Comparison of ENCODE assay signal across 8 mouse cellular contexts in genomic region chr2:138256851-138257471, GRCm38 (mm10). TPM values are rescaled to one million over a fixed set of nuclear protein-coding genes. Genes with fewer than 3 reads are reported as not detected.
DNase-seq lines count a peak whose midpoint lies in the region; ATAC-seq and TF ChIP-seq lines count a peak whose summit lies in the region.

No protein-coding gene starts in this region.

- intact Hi-C loops in gastrocnemius, postnatal 14 days (cut with DNase I; ENCODE audit: low total_unique reads), result no loop called here

- H3K9me3 ChIP-seq in limb, embryonic 15.5 days, result no peaks in the 10 kb centered on the region
- H3K9me3 ChIP-seq in midbrain, postnatal 0 days (ENCODE audit: low read length), result no peaks in the 10 kb centered on the region

- H3K4me1 ChIP-seq in limb, embryonic 15.5 days, result peaks cover 17% of the 10 kb centered on the region
- H3K4me1 ChIP-seq in midbrain, postnatal 0 days (ENCODE audit: insufficient read depth, low read length), result peaks cover 7% of the 10 kb centered on the region; the same call in 1 of the 2 replicates

- peak overlapping the region; percentile 89 for H3K4me3 ChIP-seq in limb, embryonic 15.5 days
- H3K4me3 ChIP-seq in midbrain, postnatal 0 days (ENCODE audit: low read depth, low read length), result peak overlapping the region; percentile 92

- whole genome bisulfite sequencing in limb, embryonic 15.5 days, result under 1% methylated on average over 50 of the region's 51 CpGs
- 1% methylated on average over 33 of the region's 51 CpGs for WGBS in midbrain, postnatal 0 days

- H3K36me3 ChIP-seq in limb, embryonic 15.5 days, result no peaks in the 10 kb centered on the region
- no peaks in the 10 kb centered on the region for H3K36me3 ChIP-seq in midbrain, postnatal 0 days (ENCODE audit: insufficient read depth, low read length)

- no peaks in the 10 kb centered on the region for H3K27me3 ChIP-seq in limb, embryonic 15.5 days
- H3K27me3 ChIP-seq in midbrain, postnatal 0 days (ENCODE audit: insufficient read depth, low read length), result no peaks in the 10 kb centered on the region

- peak overlapping the region; percentile 61 for H3K4me2 ChIP-seq in limb, embryonic 15.5 days
- peak overlapping the region; percentile 81 for H3K4me2 ChIP-seq in midbrain, postnatal 0 days (ENCODE audit: low read depth, low read length, poor library complexity, severe bottlenecking)

- TF ChIP-seq CTCF in midbrain, postnatal 0 days (IDR thresholded peaks at IDR 0.05), result no peak

- H3K27ac ChIP-seq in limb, embryonic 15.5 days, result peak overlapping the region; percentile 98
- peak overlapping the region; percentile 84 for H3K27ac ChIP-seq in midbrain, postnatal 0 days (ENCODE audit: low read depth, low read length)

- peak; percentile 76 for ATAC-seq in limb, embryonic 15.5 days (ENCODE audit: insufficient number of reproducible peaks, low FRiP score, low TSS enrichment, low read depth)
- peak; percentile 77 for ATAC-seq in midbrain, postnatal 0 days (ENCODE audit: low FRiP score)

- peak overlapping the region; percentile 98 for H3K9ac ChIP-seq in limb, embryonic 15.5 days
- peak overlapping the region; percentile 88 for H3K9ac ChIP-seq in midbrain, postnatal 0 days (replicated peaks; ENCODE audit: low read length, poor library complexity, severe bottlenecking)

- DNase-seq in right cerebral cortex, postnatal 25 days, result peak; percentile 19
- no peak for DNase-seq in right cerebral cortex, postnatal 4 days
- peak; percentile 17 for DNase-seq in embryo, embryonic 11.5 days (ENCODE audit: low read depth, low spot score)
- DNase-seq in heart, postnatal 4 days, result peak; percentile 53
- DNase-seq in midbrain, postnatal 0 days (ENCODE audit: low spot score), result peak; percentile 17
- no peak for DNase-seq in c-Kit-positive CD71-positive TER-119-positive erythroid progenitor cells, embryonic 14.5 days (ENCODE audit: low spot score)
- no peak for DNase-seq in gastrocnemius, postnatal 14 days

RNA-seq across cellular contexts. Expression of gene Btbd3, which starts 0.6 kb away (rescaled TPM):
- total RNA-seq in heart, postnatal 4 days (2021), result 10 to 100 TPM; 22.3 to 22.7 TPM
- 23.3 and 25.6 TPM in 2 replicates for polyA plus RNA-seq in limb, embryonic 15.5 days (2015; fragmentation: Nextera tagmentation; extraction: Ambion mirVana)
- 60.1 and 73.3 TPM in 2 replicates for total RNA-seq in midbrain, postnatal 0 days (2014; rRNA removed)
- 36.9 and 37.0 TPM in 2 replicates for polyA plus RNA-seq in midbrain, postnatal 0 days (2015; fragmentation: Nextera tagmentation; extraction: Ambion mirVana)
- 10 to 100 TPM; 17.8 to 21.1 TPM for total RNA-seq in gastrocnemius, postnatal 14 days (2021)

Comparison
In these comparisons a context has a peak if more than half of its experiments do, and no peak if none do; other contexts are left out.
1. DNase-seq: peak in right cerebral cortex, postnatal 25 days (single experiment), embryo, embryonic 11.5 days (single experiment), heart, postnatal 4 days (single experiment) and midbrain, postnatal 0 days (single experiment); none in right cerebral cortex, postnatal 4 days (single experiment), c-Kit-positive CD71-positive TER-119-positive erythroid progenitor cells, embryonic 14.5 days (single experiment) and gastrocnemius, postnatal 14 days (single experiment).